Mouse (Mus musculus): Measurements from ENCODE around the gene Mgat5b.

The Mgat5b gene

GRCm38 (mm10) chr11:116974341-116974740 is 55.7 kb downstream of the Mgat5b start:
- DNase-seq (ENCODE audit: low read depth, low spot score): no peak

- DNase-seq (ENCODE audit: low read depth, low spot score): no peak
Measured at GRCm38 (mm10) chr11:116980313-116980712, 61.6 kb downstream of the Mgat5b start.

GRCm38 (mm10) chr11:116982543-116982942 is 63.9 kb downstream of the Mgat5b start:
- no peak for DNase-seq (ENCODE audit: low read depth, low spot score)

- DNase-seq (ENCODE audit: low read depth, low spot score): no peak
Measured at GRCm38 (mm10) chr11:116985504-116986385, 67.1 kb downstream of the Mgat5b start.

GRCm38 (mm10) chr11:116988131-116988530 is 69.5 kb downstream of the Mgat5b start:
- DNase-seq (ENCODE audit: low read depth, low spot score): no peak

GRCm38 (mm10) chr11:116990231-116990630 is 71.6 kb downstream of the Mgat5b start:
- DNase-seq (ENCODE audit: low read depth, low spot score): no peak

- DNase-seq (ENCODE audit: low read depth, low spot score): no peak
Measured at GRCm38 (mm10) chr11:116991410-116991809, 72.7 kb downstream of the Mgat5b start.

- DNase-seq (ENCODE audit: low read depth, low spot score): no peak
Measured at GRCm38 (mm10) chr11:116991964-116992363, 73.3 kb downstream of the Mgat5b start.

- peak; percentile 57 for DNase-seq (ENCODE audit: low read depth, low spot score)
Measured at GRCm38 (mm10) chr11:116994095-116994582, 75.5 kb downstream of the Mgat5b start.

GRCm38 (mm10) chr11:116996976-116997375 is 78.3 kb downstream of the Mgat5b start:
- no peak for DNase-seq (ENCODE audit: low read depth, low spot score)

GRCm38 (mm10) chr11:116998935-116999334 is 80.3 kb downstream of the Mgat5b start:
- DNase-seq (ENCODE audit: low read depth, low spot score): peak; percentile 20

GRCm38 (mm10) chr11:117000219-117000618 is 81.6 kb downstream of the Mgat5b start:
- DNase-seq (ENCODE audit: low read depth, low spot score): no peak

GRCm38 (mm10) chr11:117001789-117002188 is 83.1 kb downstream of the Mgat5b start:
- DNase-seq (ENCODE audit: low read depth, low spot score): no peak

- DNase-seq (ENCODE audit: low read depth, low spot score): no peak
Measured at GRCm38 (mm10) chr11:117003503-117003902, 84.8 kb downstream of the Mgat5b start.

GRCm38 (mm10) chr11:117004277-117004676 is 85.6 kb downstream of the Mgat5b start:
- no peak for DNase-seq (ENCODE audit: low read depth, low spot score)

- no peak for DNase-seq (ENCODE audit: low read depth, low spot score)
Measured at GRCm38 (mm10) chr11:117017462-117017861, 98.8 kb downstream of the Mgat5b start.

GRCm38 (mm10) chr11:117018410-117018809 is 99.7 kb downstream of the Mgat5b start:
- peak; percentile 84 for DNase-seq (ENCODE audit: low read depth, low spot score)

GRCm38 (mm10) chr11:117021026-117021425 is 102.4 kb downstream of the Mgat5b start:
- no peak for DNase-seq (ENCODE audit: low read depth, low spot score)

GRCm38 (mm10) chr11:117023537-117023936 is 104.9 kb downstream of the Mgat5b start:
- DNase-seq (ENCODE audit: low read depth, low spot score): peak; percentile 26

GRCm38 (mm10) chr11:117027681-117028080 is 109.0 kb downstream of the Mgat5b start:
- no peak for DNase-seq (ENCODE audit: low read depth, low spot score)

- no peak for DNase-seq (ENCODE audit: low read depth, low spot score)
Measured at GRCm38 (mm10) chr11:117028861-117029568, 110.4 kb downstream of the Mgat5b start.

GRCm38 (mm10) chr11:117029569-117029955 is 110.9 kb downstream of the Mgat5b start:
- no peak for DNase-seq (ENCODE audit: low read depth, low spot score)

GRCm38 (mm10) chr11:117030018-117030417 is 111.4 kb downstream of the Mgat5b start:
- DNase-seq (ENCODE audit: low read depth, low spot score): no peak
